Mouse (Mus musculus) embryonic facial prominence, embryonic 11.5 days (tissue): ENCODE data around the gene Alyref2. TPM values are rescaled to one million over a fixed set of nuclear protein-coding genes. Genes with fewer than 3 reads are reported as not detected.
A peak's percentile ranks its signal among the peaks of the same experiment; 100 is the strongest.
"Not testable (repeated sequence)": the region's sequence is repeated elsewhere in the genome, so short reads cannot be mapped to it uniquely, and the experiment has no call there.

ENCODE experiments used
- ATAC-seq: fragments of 200-750 bp; cut with Nextera tagmentation; replicated peaks from 2 replicates; pipeline ENCODE4 v1.8.0; 2017; ENCODE audit warnings: low read depth; ENCODE audit not compliant: insufficient number of reproducible peaks, low FRiP score, low TSS enrichment
- DNase-seq: peaks from one replicate; pipeline ENCODE4 v3.0.0-alpha.2; 2015; ENCODE audit warnings: low spot score
- H3K27ac ChIP-seq: fragments of 300-500 bp; sonication (generic); replicated peaks from 2 replicates; pipeline ENCODE4 v1.5.1; 2014; ENCODE audit warnings: mild to moderate bottlenecking, low read depth, low read length, control low read depth
- H3K27me3 ChIP-seq: fragments of 300-500 bp; sonication (generic); 2 replicates; pipeline ENCODE4 v1.6.1; 2014; ENCODE audit warnings: mild to moderate bottlenecking, low read length, moderate library complexity, mixed read lengths; ENCODE audit not compliant: control insufficient read depth, insufficient read depth
- H3K36me3 ChIP-seq: fragments of 300-500 bp; sonication (generic); replicated peaks from 2 replicates; pipeline ENCODE4 v1.6.1; 2014; ENCODE audit warnings: low read depth, mild to moderate bottlenecking, low read length, moderate library complexity, mixed read lengths; ENCODE audit not compliant: control insufficient read depth, insufficient read depth
- H3K4me1 ChIP-seq: fragments of 300-500 bp; sonication (generic); 2 replicates; pipeline ENCODE4 v1.6.1; 2014; ENCODE audit warnings: low read length, mixed read lengths; ENCODE audit not compliant: control insufficient read depth, insufficient read depth
- H3K4me2 ChIP-seq: fragments of 300-500 bp; sonication (generic); 2 replicates; pipeline ENCODE4 v1.6.1; 2014; ENCODE audit warnings: low read depth, mild to moderate bottlenecking, control low read depth, low read length, moderate library complexity
- H3K4me3 ChIP-seq: fragments of 300-500 bp; sonication (generic); 2 replicates; pipeline ENCODE4 v1.5.1; 2014; ENCODE audit warnings: low read depth, low read length, control low read depth
- H3K9ac ChIP-seq: fragments of 300-500 bp; sonication (generic); replicated peaks from 2 replicates; pipeline ENCODE4 v1.6.1; 2014; ENCODE audit warnings: mild to moderate bottlenecking, control low read depth, low read length
- H3K9me3 ChIP-seq: fragments of 300-500 bp; sonication (generic); replicated peaks from 2 replicates; pipeline ENCODE4 v1.6.1; 2016; ENCODE audit warnings: mild to moderate bottlenecking, low read length, inconsistent platforms, mixed read lengths; ENCODE audit not compliant: control insufficient read depth
- WGBS: fragments of 180-500 bp; shearing (Covaris S2); extraction: QIAGEN DNeasy Blood & Tissue Kit; methylation state at CpG from one replicate; pipeline ENCODE4 v1.1.7; 2014; 5-methylcytosine and 5-hydroxymethylcytosine counted together
- polyA plus RNA-seq: library from polyadenylated mRNA; unstranded; fragments of >200 nt; fragmentation: Nextera tagmentation; extraction: Ambion mirVana; gene quantifications from 2 replicates; pipeline ENCODE4 v1.2.1, GENCODE M21; 2014

The Alyref2 gene
- polyA plus RNA-seq, 1 experiment from 2014 or later = 10.7 TPM

DNA sequence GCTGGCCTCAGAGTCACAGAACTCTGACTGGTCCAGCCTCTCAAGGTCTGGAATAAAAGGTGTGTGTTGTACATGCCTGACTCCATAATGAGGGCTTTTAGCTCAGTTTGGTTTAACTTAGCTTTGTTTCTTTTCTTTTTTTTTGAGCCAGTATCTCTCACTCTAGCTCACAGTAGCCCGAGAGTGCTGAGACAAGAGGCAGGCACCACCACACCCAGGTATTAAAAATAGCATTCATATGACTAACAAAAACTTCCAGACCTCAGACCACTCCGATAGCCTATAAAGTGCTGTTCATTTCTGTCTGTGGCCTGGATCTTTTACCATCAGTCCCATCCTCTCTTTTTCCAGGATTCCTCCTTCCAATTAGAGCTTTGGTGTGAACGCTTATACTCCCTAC is 33.6 kb upstream of the Alyref2 start:
- Histone ChIP-seq H3K36me3 (no peaks in the 10 kb centered on the region), H3K9me3 (no peaks in the 10 kb centered on the region), H3K27ac (no peak overlapping the region), H3K27me3 (no peaks in the 10 kb centered on the region), H3K4me3 (no peak overlapping the region), H3K9ac (no peak overlapping the region), H3K4me2 (no peak overlapping the region), H3K4me1 (no peaks in the 10 kb centered on the region)
- WGBS = 83% methylated on average over 3 of the region's 3 CpGs
- ATAC-seq (no peak), DNase-seq (no peak)

DNA sequence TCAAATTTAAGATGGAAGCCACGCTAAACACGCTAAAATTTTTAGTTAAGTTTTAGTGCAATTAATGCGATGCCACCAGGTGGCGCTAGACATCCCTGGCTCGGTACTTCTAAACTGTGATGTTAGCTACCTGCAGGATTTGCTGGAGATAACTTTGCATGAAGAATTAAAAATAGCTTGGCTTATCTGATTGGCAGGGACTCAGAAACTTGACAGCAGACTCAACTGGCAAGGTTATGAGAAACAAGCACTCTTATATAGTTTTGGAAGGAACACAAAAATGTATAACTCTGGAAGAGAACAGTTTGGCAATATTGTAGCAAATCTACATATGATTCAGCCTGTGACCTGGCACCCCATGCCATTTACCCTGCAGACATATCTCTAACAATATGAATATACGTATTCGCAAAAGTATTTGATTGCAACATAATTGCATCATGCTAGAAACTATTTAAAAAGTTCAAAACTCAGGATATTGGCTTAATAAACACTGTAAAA is 32.9 kb upstream of the Alyref2 start:
- peak; percentile 81 for DNase-seq
- H3K27me3 ChIP-seq = no peaks in the 10 kb centered on the region
- no peaks in the 10 kb centered on the region for H3K9me3 ChIP-seq
- no peaks in the 10 kb centered on the region for H3K4me1 ChIP-seq
- no peak overlapping the region for H3K27ac ChIP-seq
- 30% methylated on average over 7 of the region's 7 CpGs for WGBS
- ATAC-seq = no peak
- H3K4me3 ChIP-seq = no peak overlapping the region
- H3K9ac ChIP-seq = no peak overlapping the region
- H3K4me2 ChIP-seq = no peak overlapping the region
- no peaks in the 10 kb centered on the region for H3K36me3 ChIP-seq

DNA sequence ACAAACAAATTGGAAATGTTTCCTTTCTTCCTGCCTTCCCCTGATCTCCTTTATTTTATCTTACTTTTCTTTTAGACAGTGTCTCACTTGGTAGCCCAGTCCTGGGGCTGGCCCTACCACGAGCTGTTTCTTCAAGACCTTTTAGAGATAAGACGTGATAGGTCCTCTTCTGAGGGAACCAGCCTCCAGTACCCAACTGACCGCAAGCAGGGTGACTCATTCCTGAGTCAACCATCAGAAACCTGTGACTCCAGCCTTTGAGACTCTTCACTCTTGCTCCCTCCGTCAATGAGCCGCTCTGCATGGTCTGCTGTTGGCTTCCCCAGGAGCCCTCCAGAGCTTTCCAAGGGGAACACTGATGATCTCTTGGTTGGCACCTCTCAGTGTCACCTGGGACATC is 32.4 kb upstream of the Alyref2 start:
- Histone ChIP-seq H3K27ac (no peak overlapping the region), H3K27me3 (no peaks in the 10 kb centered on the region), H3K4me3 (no peak overlapping the region), H3K4me2 (no peak overlapping the region), H3K36me3 (no peaks in the 10 kb centered on the region), H3K9me3 (no peaks in the 10 kb centered on the region), H3K4me1 (no peaks in the 10 kb centered on the region), H3K9ac (no peak overlapping the region)
- DNase-seq = no peak
- WGBS = 90% methylated on average over 5 of the region's 5 CpGs
- ATAC-seq = no peak

DNA sequence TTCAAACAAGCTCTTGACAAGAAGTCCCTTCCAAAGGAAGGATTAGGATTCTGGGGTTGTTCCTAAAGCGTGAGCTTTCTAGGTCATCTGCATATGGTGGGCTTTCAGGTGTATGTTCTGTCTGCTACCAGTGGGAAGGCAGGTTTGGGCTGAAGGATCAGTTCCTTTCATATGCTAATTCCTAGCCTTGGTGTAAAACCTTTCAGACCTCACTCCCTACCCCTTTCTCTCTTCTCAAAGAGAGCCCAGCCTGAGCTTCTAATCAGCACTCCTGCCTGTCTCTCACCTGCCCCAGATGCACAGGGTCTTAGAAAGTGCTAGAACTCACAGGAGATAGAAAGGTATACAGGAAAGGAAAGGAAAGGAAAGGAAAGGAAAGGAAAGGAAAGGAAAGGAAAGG is 31.8 kb upstream of the Alyref2 start:
- Histone ChIP-seq H3K4me2 (no peak overlapping the region), H3K4me3 (no peak overlapping the region), H3K4me1 (no peaks in the 10 kb centered on the region), H3K27me3 (no peaks in the 10 kb centered on the region), H3K9me3 (no peaks in the 10 kb centered on the region), H3K9ac (no peak overlapping the region), H3K27ac (no peak overlapping the region), H3K36me3 (no peaks in the 10 kb centered on the region)
- no peak for ATAC-seq
- WGBS = 41% methylated on average over 1 of the region's 1 CpGs
- DNase-seq = no peak

DNA sequence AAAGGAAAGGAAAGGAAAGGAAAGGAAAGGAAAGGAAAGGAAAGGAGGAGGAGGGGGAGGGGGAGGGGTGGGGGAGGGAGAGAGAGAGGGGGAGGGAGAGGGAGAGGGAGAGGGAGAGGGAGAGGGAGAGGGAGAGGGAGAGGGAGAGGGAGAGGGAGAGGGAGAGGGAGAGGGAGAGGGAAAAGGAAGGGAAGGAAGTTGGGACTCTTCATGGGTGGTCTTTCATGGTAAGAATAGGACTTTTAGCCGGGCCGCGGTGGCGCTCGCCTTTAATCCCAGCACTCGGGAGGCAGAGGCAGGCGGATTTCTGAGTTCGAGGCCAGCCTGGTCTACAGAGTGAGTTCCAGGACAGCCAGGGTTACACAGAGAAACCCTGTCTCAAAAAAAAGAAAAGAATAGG is 31.3 kb upstream of the Alyref2 start:
- not testable (repeated sequence) for H3K9ac ChIP-seq, DNase-seq, H3K9me3 ChIP-seq, H3K27me3 ChIP-seq, H3K27ac ChIP-seq, H3K4me3 ChIP-seq, H3K4me2 ChIP-seq, H3K36me3 ChIP-seq, ATAC-seq, H3K4me1 ChIP-seq
- WGBS = 90% methylated on average over 8 of the region's 8 CpGs

DNA sequence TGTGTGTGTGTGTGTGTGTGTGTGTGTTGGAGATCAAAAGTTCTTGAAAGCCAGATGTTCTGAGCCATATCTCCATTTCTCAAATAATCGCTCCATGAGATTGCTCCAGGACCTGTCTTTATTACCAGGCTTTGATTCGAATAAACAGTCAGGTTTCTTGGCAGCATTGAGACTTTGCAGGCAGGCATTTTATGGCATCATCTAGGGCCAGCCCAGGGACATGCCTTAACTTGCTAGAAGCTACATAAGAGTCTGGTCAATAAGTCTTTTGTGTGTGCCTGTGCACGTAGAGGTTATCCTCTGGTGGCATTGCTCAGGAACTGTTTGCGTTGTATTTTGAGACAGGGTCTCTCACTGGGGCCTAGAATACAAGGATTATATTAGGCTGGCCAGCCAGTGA is 29.8 kb upstream of the Alyref2 start:
- H3K27ac ChIP-seq = no peak overlapping the region
- H3K36me3 ChIP-seq = no peaks in the 10 kb centered on the region
- H3K4me2 ChIP-seq = no peak overlapping the region
- H3K27me3 ChIP-seq = no peaks in the 10 kb centered on the region
- H3K4me3 ChIP-seq = no peak overlapping the region
- no peaks in the 10 kb centered on the region for H3K4me1 ChIP-seq
- DNase-seq (no peak), ATAC-seq (no peak)
- WGBS = 75% methylated on average over 4 of the region's 4 CpGs
- no peak overlapping the region for H3K9ac ChIP-seq
- no peaks in the 10 kb centered on the region for H3K9me3 ChIP-seq

DNA sequence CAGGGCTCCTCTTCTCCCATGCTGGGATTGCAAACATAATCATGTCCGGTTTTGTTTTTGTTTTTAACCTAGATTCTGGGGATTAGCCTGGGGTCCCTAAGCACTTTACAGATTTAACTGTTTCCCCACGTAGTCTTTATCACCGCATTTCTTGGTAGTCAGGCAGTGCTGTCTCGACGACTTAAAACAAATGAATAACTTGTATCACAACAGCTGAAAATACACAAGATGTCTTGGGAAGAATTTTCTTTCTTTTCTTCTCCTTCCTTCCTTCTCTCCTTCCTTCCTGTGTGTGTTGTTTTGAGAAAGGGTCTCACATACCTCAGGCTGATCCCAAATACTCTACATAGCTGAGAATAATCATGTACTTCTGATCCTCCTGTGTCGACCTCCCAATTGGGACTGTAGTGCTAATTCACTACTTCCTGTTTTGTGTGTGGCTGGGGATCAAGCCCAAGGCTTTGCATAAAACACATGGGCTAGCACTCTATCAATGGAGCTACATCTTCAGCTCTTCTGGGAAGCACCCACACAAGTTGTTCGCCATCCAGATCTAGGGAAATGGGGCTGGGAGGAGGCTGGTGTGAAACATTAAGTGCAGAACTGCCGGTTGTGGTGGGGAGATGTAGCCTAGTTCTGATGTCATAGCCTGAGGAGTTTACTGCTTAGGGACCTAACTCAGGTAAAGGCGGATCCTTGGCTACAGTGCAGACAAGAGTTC is 29.2 kb upstream of the Alyref2 start:
- WGBS = 67% methylated on average over 9 of the region's 9 CpGs
- ATAC-seq = no peak

DNA sequence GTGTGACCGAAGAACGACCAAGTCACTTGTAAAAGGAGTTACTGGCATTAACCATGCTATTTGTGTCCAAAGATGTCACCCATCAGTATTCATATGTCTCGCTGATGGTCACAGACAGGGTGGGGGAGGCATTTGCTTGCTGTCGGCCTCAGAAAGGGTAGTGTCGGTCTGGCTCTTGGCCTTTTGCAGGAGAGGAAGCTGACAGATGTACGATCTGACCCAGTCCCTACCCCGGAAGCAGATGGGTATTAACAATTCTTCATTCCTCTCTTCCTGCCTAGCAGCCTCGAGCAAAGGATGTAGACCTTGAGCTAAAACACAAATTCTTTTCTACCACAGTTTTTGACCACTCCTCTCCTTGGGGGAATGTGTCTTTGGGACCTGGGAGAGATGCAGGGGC is 26.2 kb upstream of the Alyref2 start:
- WGBS = 72% methylated on average over 8 of the region's 8 CpGs
- DNase-seq (no peak), ATAC-seq (no peak)
- H3K4me2 ChIP-seq = no peak overlapping the region
- no peak overlapping the region for H3K9ac ChIP-seq
- H3K4me1 ChIP-seq = no peaks in the 10 kb centered on the region
- H3K36me3 ChIP-seq = no peaks in the 10 kb centered on the region
- H3K4me3 ChIP-seq = no peak overlapping the region
- H3K9me3 ChIP-seq = peaks cover 3% of the 10 kb centered on the region; the same call in 1 of the 2 replicates
- no peaks in the 10 kb centered on the region for H3K27me3 ChIP-seq
- no peak overlapping the region for H3K27ac ChIP-seq

More for the DNA sequence above, 29.2 kb upstream of the Alyref2 start:
- Histone ChIP-seq H3K4me2 (no peak overlapping the region), H3K4me1 (no peaks in the 10 kb centered on the region), H3K9me3 (no peaks in the 10 kb centered on the region), H3K9ac (no peak overlapping the region), H3K4me3 (no peak overlapping the region), H3K27ac (no peak overlapping the region), H3K36me3 (no peaks in the 10 kb centered on the region), H3K27me3 (no peaks in the 10 kb centered on the region)
- DNase-seq = no peak
